Mouse (Mus musculus) spleen, postnatal 0 days (tissue): ENCODE results near the gene Fbxo21. TPM values are rescaled to one million over a fixed set of nuclear protein-coding genes. Genes with fewer than 3 reads are reported as not detected.

Source experiments
- polyA plus RNA-seq: library from polyadenylated mRNA; unstranded; fragments of >200 nt; fragmentation: Nextera tagmentation; extraction: Ambion mirVana; gene quantifications from 2 replicates; pipeline ENCODE4 v1.2.1, GENCODE M21; 2015

The Fbxo21 gene
- polyA plus RNA-seq: 9.1 and 11.7 TPM in 2 replicates

DNA sequence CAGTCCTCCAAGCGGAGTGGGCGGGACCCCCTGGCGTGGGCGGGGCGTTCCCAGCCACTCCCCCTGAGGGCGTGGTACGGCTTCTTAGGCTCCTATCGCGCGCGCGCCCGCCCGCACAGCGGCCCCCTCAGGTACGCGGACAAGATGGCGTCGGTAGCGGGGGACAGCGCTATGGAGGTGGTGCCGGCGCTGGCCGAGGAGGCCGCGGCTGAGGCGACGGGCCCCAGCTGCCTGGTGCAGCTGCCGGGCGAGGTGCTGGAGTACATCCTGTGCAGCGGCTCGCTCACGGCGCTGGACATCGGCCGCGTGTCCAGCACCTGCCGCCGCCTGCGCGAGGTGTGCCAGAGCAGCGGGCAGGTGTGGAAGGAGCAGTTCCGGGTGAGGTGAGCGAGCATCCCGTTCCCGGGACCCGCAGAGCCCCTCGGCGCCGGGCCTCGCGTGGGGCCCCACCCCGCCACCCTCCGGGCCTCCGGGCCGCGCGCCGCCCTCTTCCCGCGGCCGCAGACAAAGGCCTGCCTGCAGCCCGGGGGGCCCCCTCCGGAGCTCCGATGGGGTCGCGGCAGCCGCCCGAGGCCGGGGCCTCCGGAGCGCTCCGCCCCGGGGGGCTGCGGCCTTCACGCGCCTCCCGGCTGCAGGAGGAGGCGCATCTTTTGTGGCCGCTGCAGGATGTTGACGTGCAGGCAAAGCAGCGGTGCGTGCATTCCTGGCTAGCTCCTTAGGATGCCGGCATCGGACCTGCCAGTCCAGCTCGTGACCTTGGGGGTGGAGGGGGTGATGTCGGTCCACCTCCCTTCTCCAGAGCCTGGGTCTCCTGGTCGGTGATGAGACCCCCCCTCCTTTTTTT, at the start of gene Fbxo21:
Gene Fbxo21, plus strand, starts transcription at position 74 of the 844 bp plus-strand sequence.

DNA sequence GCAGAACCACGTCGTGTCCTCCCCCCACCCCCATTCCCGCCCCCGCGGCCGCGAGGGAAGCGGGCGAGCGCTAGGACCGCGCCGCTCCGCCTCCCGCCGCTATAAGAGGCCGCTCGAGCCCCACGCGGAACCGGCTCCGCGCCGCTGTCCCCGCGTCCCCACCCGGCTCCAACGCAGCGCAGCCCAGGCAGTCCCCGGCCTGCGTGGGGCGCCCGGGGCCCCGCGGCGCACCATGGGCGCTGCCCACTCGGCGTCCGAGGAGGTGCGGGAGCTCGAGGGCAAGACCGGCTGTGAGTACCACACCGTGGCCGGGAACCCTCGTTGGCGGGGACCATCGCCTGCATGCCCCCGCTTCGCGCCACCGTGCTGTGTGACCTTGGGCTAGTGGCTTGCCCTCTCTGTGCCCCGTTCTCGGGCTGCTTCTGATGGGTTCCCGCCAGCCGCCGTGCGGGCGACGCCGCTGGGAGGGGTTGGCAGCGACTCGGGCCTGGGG, 51.2 kb downstream of the Fbxo21 start, which contains the start of gene Tesc:
Gene Tesc, plus strand, starts transcription at position 46 of the 493 bp plus-strand sequence.

Other genes starting within 250 kb of the Fbxo21 start
- gene Nos1, start 195.7 kb upstream of the Fbxo21 start, polyA plus RNA-seq: 0.02 TPM in 2 replicates
- gene Tesc, start 51.0 kb downstream of the Fbxo21 start, polyA plus RNA-seq: 4.4 and 5.3 TPM in 2 replicates
- gene Fbxw8, start 178.7 kb downstream of the Fbxo21 start, polyA plus RNA-seq: 9.2 and 10.7 TPM in 2 replicates
- not detected in 2 replicates for gene Hrk, start 187.9 kb downstream of the Fbxo21 start, polyA plus RNA-seq